Mouse (Mus musculus): ENCODE measurements around the gene Gpc6. TPM values are rescaled to one million over a fixed set of nuclear protein-coding genes. Genes with fewer than 3 reads are reported as not detected.

Gpc6 gene
- polyA plus RNA-seq, 1 experiment, result 0.40 TPM

DNA sequence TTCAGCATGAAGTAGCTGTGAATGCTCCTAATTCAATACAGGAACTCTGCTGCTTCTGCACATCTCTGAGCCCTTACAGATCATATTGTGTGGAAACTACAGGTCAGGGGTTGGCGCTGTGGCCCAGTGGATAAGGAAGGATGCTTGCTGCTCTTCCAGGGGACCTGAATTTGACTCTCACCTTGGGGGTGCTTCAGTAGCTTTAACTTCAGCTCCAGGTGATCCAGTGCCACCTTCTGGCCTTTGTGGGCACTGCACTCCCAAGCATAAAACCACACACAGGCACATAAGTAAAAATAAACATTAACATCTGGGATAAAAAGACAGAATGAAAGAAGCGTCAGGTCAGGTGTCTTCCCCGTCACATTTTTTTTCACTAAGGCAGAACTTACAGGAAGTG lies 957.1 kb downstream of the Gpc6 start:
- 54% methylated on average over 3 of the region's 3 CpGs for WGBS

DNA sequence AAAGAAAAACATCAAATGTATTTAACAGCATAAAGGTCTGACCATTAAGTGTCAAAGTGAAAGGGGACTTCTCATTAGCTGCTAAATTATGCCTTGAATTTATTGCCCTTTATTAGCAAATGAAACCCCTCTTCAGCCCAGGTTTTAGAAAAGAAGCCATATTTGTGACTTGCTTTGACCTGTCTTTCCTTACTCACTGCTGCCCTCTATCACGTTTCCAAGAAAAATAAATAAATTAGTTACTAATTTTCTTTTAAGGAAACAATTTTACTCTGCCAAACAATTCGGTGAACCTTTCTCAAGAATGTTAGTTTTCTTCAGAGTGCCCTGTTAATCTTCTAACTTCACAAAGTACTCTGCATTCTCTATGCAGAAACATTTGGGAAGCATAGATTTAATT lies 964.5 kb downstream of the Gpc6 start:
- 49% methylated on average over 2 of the region's 2 CpGs for WGBS
- DNase-seq (ENCODE audit: low read depth, low spot score), result no peak

More for the DNA sequence above, 957.1 kb downstream of the Gpc6 start:
- no peak for DNase-seq (ENCODE audit: low read depth, low spot score)

DNA sequence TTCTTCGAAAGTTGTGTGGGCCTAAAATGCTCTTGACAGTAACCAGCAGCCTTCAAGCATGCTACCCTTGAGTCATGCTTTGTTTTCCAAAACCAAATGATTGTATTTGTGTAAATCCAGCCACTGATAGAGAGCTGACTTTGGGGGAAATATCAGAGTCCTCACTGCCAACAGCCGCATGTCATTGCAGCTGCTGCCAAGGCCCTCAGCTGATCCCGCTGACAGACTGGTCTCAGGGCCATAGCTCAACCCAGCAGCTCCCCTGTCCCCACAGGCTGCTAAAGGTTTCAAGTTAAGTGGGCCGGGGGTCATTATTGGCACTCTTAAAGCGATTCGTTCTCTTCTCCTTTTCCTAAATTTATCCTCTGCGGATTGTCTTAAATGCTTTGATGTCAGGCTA lies 966.3 kb downstream of the Gpc6 start:
- WGBS, result 82% methylated on average over 7 of the region's 7 CpGs
- no peak for DNase-seq (ENCODE audit: low read depth, low spot score)

DNA sequence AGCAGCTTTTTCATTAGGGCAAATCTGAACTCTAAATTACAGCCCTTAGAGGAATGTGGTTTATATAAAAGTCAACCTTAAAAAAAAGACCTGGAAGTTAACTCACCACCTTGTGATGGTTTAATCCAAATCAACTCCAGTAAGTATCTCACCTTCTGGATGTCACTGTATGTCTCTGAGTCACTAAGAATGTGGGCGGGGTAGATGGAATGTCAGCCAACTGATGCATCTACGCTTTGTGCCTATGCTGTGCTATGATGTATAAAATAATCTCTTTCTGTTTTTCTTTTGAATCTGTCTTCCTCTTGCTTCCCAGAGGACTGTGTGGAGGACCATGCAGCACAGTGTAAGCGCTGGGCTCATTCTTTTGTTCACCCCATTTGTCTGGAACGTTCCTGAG lies 966.9 kb downstream of the Gpc6 start:
- DNase-seq (ENCODE audit: low read depth, low spot score), result no peak
- 80% methylated on average over 4 of the region's 4 CpGs for WGBS

DNA sequence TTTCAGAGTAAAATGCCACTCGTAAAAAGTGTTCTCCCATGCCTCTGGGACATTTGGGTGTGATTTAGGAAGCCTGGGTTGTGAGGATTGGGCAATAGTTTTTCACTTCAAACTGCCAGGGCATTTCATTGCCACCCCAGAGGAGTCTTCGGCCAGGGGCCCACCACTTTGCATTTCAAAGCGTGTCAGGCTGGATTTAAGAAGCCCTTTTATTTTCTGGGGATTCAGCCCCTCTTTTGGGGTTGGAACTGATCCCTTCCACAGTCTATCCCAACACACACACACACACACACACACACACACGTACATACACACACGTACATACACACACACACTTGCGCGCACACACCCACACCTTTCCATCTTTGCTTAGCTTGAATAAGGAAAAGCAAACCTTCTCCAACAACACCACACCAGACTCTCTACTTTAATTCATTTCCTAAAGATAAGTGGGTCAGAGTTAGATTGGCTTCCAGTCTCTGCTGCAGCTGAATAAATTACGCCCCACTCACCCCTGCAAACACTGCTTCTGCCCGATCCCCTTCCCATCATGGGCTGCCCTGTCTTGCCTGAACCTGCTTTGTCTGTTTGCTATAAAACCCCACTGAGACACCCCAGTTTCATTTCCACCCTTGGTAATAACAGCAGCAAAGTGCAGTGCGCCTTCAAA lies 969.9 kb downstream of the Gpc6 start:
- no peak for DNase-seq (ENCODE audit: low read depth, low spot score)
- WGBS, result 83% methylated on average over 10 of the region's 10 CpGs

DNA sequence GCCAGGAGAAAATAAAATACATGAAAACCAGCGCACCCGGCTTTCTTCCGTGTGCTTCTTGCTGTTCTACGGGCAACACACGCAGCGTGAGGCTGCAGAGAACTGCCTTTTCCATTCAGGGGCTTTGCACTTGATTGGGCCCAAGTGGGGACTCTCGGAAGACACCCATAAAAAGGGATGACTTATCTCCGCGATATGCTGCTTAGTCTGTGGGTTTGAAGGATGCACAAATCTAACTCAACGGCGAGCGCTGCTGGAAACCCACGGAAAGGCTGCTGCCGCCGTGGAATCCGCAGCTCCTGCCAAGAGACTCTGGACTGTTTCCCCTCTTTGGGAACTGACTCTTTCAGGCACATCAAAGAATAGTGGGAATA lies 970.4 kb downstream of the Gpc6 start:
- 75% methylated on average over 16 of the region's 16 CpGs for WGBS
- no peak for DNase-seq (ENCODE audit: low read depth, low spot score)

DNA sequence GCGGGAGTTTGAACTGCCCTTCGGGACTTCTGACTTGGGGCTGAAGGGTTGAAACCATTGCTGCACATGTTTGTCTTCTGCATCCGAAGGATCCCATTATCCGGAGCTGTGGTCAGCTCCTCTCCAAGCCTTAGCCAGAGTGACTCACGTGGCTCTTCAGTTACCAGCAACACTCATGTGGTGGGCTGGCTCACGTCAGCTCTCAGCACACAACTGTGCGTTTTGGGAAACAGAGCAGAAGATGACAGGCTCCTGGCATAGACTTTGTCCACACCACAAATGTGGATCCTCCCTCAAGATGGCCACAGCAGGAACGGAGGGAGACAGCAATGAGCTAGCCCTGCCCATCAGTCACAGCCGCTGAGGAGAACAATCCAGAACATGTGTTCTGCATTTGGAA lies 979.2 kb downstream of the Gpc6 start:
- DNase-seq (ENCODE audit: low read depth, low spot score), result no peak
- WGBS, result 74% methylated on average over 9 of the region's 9 CpGs

DNA sequence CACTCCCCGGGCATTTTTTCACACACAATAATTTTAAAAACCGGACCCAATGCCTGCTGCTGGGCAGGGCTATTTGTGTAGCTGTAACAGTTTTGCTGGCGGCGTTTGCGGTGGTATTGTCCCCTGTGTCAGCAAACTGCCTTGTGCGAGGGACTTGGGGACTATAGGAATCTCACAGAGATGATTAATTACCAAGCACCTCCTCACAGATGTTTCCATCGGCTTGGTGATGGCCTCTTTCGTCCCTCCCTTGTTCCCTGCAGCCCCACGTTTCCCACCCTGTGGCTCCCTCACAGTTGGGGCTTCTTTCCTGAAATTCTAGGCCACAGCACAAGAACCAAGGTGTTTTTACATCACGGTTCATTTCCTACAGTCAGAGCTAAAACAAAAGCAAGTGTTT lies 980.6 kb downstream of the Gpc6 start:
- DNase-seq (ENCODE audit: low read depth, low spot score), result no peak
- WGBS, result 74% methylated on average over 10 of the region's 10 CpGs

DNA sequence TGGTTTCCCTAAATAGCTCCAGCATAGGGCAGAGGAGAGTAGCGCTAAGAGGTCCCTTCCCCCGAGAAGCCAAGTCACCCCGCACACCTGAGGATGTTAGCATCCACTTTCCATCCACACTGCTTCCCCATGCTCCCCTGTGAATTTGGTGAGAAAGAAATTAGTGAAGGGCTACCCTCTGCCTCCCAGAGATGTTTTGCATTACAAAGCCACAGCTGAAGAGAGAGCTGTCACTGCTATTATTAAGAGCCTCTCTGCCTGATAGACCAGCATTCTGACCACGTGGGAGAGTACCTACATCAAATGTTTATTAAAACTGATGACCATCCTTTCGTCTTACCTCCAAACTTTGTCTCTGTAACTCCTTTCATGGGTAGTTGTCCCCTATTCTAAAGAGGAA lies 981.2 kb downstream of the Gpc6 start:
- 82% methylated on average over 5 of the region's 5 CpGs for WGBS
- no peak for DNase-seq (ENCODE audit: low read depth, low spot score)

DNA sequence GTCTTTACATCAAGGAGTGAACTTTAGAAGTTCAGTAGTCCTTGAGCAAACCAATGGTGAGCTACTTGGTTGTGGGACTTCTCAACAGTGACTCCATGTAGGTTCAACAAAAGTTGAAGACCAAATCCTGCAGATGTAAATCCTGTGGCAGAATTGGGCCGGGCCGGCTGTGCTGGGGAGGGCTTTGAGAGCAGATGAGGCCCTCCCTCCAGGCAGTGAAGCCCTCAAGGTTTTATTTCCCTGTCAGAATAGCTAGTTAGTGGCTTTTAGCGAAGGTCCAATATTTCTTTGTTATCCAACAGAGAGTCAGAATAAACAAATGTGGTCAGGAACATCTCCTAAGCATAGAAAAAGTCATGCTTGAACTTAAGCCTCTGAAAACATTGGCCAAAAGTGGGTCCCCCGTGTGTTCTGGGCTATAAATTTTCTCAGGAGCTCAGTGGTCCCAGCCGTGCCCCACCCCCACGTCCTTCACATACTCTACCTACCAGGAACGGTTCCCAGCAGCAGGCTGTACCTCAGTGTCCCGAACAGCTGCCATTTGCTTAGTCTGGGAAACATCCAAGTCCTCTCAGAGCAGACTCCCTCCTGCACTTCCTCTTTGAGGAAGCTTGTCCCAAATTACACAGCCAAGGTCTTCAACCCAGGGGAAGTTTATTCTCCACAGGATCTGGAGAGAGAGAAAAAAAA lies 983.3 kb downstream of the Gpc6 start:
- no peak for DNase-seq (ENCODE audit: low read depth, low spot score)
- WGBS, result 41% methylated on average over 8 of the region's 8 CpGs

DNA sequence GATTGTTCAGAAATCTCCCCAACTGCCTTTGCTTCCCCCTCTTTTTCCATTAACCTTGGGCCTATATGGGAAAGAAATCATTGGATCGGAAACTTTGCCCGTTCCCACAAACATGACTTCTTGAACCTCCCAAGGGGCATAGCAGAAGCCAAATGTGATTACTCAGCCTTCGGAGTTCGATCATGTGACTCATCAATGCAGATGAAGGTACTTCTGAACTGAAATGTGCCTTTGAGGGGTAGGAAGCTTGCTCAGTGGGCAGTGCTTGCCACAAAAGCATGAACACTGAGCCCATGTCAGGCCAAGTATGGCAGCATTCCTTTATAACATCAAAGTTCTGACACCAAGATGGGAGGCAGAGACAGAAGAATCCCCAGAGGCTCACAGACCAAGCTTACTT lies 983.9 kb downstream of the Gpc6 start:
- WGBS, result 77% methylated on average over 4 of the region's 4 CpGs
- DNase-seq (ENCODE audit: low read depth, low spot score), result no peak

DNA sequence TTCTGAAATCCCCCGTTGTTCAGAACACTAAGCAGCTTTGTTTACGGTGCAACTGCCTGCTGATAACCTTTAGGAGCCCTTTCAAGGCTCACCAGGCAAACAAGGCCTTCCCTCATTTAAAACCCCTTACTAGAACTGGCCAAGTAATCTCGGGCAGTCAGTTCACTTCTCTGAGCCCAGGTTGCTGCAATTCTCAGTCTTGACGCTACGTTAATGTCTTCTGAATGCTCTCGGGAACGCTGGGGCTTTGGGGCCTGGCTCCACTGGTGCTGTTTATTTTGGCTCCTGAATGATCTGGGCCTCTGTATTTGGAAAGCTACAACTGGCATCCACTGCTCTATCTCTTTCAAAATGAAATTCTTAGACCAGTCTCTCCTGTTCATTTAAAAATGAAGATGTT lies 985.2 kb downstream of the Gpc6 start:
- 24% methylated on average over 7 of the region's 7 CpGs for WGBS
- DNase-seq (ENCODE audit: low read depth, low spot score), result no peak

DNA sequence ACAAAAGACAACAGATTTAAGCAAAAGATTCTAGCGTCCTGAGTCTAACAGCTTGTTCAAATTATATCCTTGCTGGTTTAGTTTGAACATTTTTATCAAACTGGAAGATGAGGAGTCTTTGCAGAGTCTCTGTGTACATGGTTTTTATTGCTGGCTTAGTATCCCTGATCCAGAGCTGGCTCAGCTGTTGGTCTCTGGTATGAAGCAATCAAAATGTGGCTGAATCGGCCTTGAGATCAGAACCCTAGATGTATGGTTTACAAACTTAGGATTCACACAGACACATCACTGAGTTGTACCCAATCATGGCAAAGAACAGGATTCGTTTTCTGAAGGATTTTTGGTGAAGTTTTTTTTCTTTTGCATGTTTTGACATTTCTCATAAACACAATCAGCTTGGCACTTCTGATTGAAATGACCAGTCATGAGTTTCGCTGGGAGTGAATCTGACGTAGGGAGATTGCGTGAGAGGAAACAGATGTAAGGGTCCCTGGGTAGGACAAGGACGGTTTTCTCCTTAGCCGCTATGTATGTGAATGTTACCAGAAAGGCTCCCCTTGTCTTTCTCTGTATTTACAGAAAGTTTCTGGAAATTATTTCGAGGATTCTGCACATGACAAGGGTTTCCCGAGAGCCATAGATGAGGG lies 987.6 kb downstream of the Gpc6 start:
- 68% methylated on average over 10 of the region's 10 CpGs for WGBS
- no peak for DNase-seq (ENCODE audit: low read depth, low spot score)

DNA sequence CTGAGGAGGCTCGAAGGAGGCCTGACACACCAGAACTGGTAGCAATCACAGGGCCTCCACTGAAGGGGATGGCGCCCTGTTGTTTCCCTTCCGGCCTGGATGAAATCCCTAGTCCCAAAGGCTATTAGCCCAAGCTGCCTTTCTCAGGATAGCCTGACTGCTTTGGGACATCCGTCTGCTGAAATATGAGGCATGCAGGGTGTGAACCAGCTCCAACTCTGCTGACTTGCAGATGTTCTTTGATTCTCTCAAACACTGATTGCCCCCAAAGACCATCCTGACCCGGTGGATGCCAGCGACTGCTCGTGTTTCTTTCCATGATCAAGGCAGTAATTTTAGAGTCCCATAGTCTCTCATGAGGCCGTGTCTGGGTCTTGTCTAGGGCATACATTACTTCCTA lies 991.5 kb downstream of the Gpc6 start:
- no peak for DNase-seq (ENCODE audit: low read depth, low spot score)
- 87% methylated on average over 8 of the region's 8 CpGs for WGBS

DNA sequence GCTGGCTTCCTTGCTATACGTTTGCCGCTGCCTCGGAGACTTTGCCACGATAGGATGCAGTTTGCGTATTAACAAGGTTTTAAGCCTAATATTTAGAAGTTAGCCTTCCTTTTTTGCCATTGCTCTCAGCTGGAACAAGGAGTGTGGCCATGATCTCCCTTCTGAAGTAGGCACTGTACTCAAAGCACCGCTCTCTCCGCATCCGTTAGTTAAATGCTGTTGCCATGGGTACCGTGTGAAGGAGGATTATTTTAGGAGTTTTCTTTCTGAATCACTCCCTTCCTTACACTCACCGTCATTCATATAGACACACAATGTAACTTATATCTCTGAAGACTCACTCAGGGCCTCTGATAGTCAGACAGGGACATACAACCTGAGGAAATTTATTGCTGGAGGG lies 993.6 kb downstream of the Gpc6 start:
- 95% methylated on average over 10 of the region's 10 CpGs for WGBS
- DNase-seq (ENCODE audit: low read depth, low spot score), result no peak

DNA sequence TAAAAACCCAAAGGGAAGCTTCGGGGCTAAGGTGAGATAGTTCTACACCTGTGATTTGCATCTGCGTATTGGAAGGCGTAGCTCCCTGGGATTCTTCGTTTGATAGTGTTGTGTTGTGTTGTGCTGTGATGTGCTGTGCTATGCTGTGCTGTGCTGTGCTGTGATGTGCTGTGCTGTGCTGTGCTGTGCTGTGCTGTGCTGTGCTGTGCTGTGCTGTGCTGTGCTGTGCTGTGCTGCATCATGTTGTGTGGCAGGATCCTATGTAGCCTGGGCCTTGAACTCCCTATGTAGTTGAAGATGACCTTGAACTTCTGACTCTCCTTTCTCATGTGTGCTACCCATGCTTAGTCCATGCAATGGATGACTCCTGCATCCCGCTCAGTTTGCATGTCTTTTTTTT lies 994.5 kb downstream of the Gpc6 start:
- WGBS, result 93% methylated on average over 5 of the region's 5 CpGs
- no peak for DNase-seq (ENCODE audit: low read depth, low spot score)

DNA sequence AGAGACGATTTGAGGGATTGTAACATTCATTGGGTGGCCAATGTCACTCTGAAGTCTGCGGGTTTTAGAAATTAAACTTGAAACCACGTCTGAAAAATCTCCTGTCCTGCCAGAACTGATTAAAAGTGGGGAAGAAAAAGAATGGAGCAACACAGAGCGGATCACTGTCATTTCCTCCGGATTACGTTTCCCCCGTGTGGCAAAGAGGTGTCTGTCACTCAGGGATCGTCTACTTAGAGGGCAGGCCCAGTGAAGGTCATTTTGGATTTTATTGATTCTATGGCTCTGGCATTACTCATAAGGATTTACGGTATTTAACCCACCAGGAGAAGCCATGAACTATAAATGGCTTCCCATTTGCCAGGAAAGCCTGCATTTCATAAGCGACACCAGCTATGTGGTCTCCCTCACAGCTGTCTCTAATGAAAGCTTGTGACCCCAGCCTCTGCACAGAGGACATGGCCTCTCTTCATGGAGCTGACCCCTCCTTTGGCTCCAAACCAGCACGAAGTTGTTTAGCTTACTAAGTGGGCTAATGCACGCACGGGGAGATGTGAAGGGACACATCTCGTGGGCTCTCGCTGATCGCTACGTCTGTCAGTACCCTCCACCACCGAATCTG lies 996.4 kb downstream of the Gpc6 start:
- no peak for DNase-seq (ENCODE audit: low read depth, low spot score)
- 74% methylated on average over 18 of the region's 18 CpGs for WGBS

DNA sequence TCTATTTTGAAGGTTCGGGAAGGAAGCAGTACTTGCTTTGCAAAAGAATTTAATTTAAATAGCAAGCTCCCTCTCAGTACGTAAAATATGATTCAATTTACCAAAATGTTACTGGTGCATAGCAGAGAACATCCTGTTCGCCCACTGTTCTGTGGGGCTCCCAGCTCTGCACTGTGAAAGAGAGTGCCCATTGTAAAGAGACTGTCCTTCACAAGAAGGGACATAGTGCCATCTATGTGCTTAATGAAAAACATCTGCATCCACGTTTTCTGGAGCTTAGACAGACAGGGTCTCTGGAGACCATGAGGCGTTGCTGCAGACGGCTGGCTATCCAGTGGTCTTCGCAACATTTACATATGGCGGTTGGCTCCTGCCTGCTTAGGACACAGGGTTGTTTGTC lies 998.6 kb downstream of the Gpc6 start:
- 91% methylated on average over 8 of the region's 8 CpGs for WGBS
- DNase-seq (ENCODE audit: low read depth, low spot score), result no peak

DNA sequence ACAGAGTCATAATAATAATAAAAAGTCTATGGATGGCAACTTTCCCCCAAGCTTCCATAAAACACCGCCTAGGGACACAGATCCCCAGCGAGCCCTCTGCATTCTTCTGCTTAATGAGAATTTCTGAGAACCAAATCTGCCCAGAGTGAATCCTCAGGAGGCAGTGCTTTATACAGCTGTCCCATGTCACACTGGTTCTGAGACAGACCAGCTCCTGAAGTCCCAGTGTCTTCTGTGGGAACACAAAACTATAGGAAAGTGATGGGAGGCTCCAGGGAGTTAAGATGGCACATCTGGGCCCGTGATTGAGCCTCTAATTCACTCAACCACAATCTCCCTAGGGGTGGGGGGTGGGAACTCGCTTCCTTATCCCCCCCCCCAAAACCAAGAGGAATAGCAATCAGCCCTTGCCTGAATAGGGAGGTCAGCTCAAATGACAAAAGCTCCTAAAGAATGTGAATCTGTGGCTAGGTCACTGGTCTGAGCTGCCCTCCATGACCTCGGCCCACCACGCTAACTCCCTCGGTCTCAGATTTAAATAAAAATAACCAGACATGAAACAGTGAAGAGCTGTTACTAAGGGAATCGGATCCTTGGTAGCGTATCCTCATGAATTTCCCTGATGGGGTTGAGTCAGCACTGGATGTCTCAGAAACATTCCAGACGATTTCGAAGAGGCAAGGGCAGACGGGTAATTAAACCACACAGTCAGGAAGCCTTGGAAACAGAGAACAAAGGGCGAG lies 1005.2 kb downstream of the Gpc6 start:
- DNase-seq (ENCODE audit: low read depth, low spot score), result no peak
- 27% methylated on average over 13 of the region's 13 CpGs for WGBS
